Mouse (Mus musculus): ENCODE data around the gene Ncoa4. TPM values are rescaled to one million over a fixed set of nuclear protein-coding genes. Genes with fewer than 3 reads are reported as not detected.

Ncoa4 gene
- polyA plus RNA-seq, 1 experiment from 2014 or later, result 103 TPM

GRCm38 (mm10) chr14:32144734-32145133 is 14.9 kb upstream of the Ncoa4 start:
- Histone ChIP-seq H3K4me3 (no peak overlapping the region), H3K27ac (replicated peaks) (no peak overlapping the region), H3K4me1 (replicated peaks) (no peaks in the 10 kb centered on the region), H3K36me3 (no peaks in the 10 kb centered on the region), H3K9me3 (no peaks in the 10 kb centered on the region), H3K9ac (no peak overlapping the region), H3K27me3 (no peaks in the 10 kb centered on the region), H3K4me2 (no peak overlapping the region)
- no peak for ATAC-seq (ENCODE audit: low FRiP score, low read depth)

DNA sequence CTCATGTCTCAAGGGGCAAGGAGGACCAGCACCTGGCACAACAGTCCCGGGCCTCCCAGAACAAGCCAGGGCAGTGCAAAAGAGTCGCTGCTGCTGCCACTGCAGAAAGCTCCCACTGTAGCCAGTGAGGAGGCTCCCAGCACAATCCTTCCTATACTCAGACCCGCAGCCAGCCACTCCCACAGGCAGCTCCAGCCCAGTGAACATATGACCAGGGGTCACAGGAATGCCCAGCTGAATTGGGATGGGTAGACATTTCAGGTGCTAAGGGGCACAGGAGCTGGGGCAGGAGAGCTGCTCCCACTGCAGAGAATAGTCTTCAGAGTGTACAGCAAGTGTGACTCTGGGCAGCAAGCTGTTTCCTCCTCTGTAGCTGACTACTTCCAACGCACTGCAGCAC is 14.3 kb upstream of the Ncoa4 start:
- no peak overlapping the region for H3K27ac ChIP-seq (replicated peaks)
- no peaks in the 10 kb centered on the region for H3K4me1 ChIP-seq (replicated peaks)
- no peak overlapping the region for H3K4me2 ChIP-seq
- ATAC-seq (ENCODE audit: low FRiP score, low read depth), result no peak
- H3K9ac ChIP-seq, result no peak overlapping the region
- H3K27me3 ChIP-seq, result no peaks in the 10 kb centered on the region
- no peak overlapping the region for H3K4me3 ChIP-seq
- H3K36me3 ChIP-seq, result no peaks in the 10 kb centered on the region
- 74% methylated on average over 4 of the region's 4 CpGs for WGBS
- H3K9me3 ChIP-seq, result no peaks in the 10 kb centered on the region

GRCm38 (mm10) chr14:32145809-32146511 is 13.7 kb upstream of the Ncoa4 start:
- Histone ChIP-seq H3K36me3 (no peaks in the 10 kb centered on the region), H3K27ac (replicated peaks) (no peak overlapping the region), H3K27me3 (no peaks in the 10 kb centered on the region), H3K4me3 (no peak overlapping the region), H3K9ac (no peak overlapping the region), H3K4me1 (replicated peaks) (no peaks in the 10 kb centered on the region), H3K4me2 (no peak overlapping the region), H3K9me3 (no peaks in the 10 kb centered on the region)
- WGBS, result 92% methylated on average over 7 of the region's 7 CpGs
- no peak for ATAC-seq (ENCODE audit: low FRiP score, low read depth)

GRCm38 (mm10) chr14:32146578-32146977 is 13.1 kb upstream of the Ncoa4 start:
- Histone ChIP-seq H3K4me2 (no peak overlapping the region), H3K9me3 (no peaks in the 10 kb centered on the region), H3K36me3 (no peaks in the 10 kb centered on the region), H3K9ac (no peak overlapping the region), H3K27me3 (no peaks in the 10 kb centered on the region), H3K4me3 (no peak overlapping the region), H3K27ac (replicated peaks) (no peak overlapping the region), H3K4me1 (replicated peaks) (no peaks in the 10 kb centered on the region)
- ATAC-seq (ENCODE audit: low FRiP score, low read depth), result no peak
- WGBS, result 71% methylated on average over 2 of the region's 2 CpGs

DNA sequence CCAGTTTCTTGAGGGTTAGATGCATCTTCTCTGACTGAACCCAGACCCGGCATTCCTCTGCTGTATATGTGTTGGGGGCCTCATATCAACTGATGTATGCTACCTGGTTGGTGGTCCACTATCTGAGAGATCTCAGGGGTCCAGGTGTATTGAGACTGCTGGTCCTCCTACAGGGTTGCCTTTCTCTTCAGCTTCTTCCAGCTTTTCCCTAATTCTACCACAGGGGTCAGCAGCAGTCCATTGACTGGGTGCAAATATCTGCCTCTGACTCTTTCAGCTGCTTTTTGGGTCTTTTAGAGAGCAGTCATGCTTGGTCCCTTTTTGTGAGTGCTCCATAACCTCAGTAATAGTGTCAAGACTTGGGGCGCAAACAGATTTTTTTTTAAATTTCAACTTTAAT is 8.8 kb upstream of the Ncoa4 start:
- whole genome bisulfite sequencing, result 93% methylated on average over 2 of the region's 2 CpGs
- no peaks in the 10 kb centered on the region for H3K27me3 ChIP-seq
- no peaks in the 10 kb centered on the region for H3K9me3 ChIP-seq
- H3K9ac ChIP-seq, result no peak overlapping the region
- no peak overlapping the region for H3K27ac ChIP-seq (replicated peaks)
- no peak overlapping the region for H3K4me3 ChIP-seq
- no peaks in the 10 kb centered on the region for H3K4me1 ChIP-seq (replicated peaks)
- no peak for ATAC-seq (ENCODE audit: low FRiP score, low read depth)
- H3K4me2 ChIP-seq, result no peak overlapping the region
- H3K36me3 ChIP-seq, result no peaks in the 10 kb centered on the region

GRCm38 (mm10) chr14:32152243-32152965 is 7.3 kb upstream of the Ncoa4 start:
- WGBS, result 93% methylated on average over 18 of the region's 18 CpGs
- no peaks in the 10 kb centered on the region for H3K9me3 ChIP-seq
- H3K27ac ChIP-seq (replicated peaks), result no peak overlapping the region
- no peak overlapping the region for H3K4me3 ChIP-seq
- no peaks in the 10 kb centered on the region for H3K27me3 ChIP-seq
- H3K9ac ChIP-seq, result no peak overlapping the region
- ATAC-seq (ENCODE audit: low FRiP score, low read depth), result no peak
- no peaks in the 10 kb centered on the region for H3K36me3 ChIP-seq
- no peak overlapping the region for H3K4me2 ChIP-seq
- H3K4me1 ChIP-seq (replicated peaks), result no peaks in the 10 kb centered on the region

DNA sequence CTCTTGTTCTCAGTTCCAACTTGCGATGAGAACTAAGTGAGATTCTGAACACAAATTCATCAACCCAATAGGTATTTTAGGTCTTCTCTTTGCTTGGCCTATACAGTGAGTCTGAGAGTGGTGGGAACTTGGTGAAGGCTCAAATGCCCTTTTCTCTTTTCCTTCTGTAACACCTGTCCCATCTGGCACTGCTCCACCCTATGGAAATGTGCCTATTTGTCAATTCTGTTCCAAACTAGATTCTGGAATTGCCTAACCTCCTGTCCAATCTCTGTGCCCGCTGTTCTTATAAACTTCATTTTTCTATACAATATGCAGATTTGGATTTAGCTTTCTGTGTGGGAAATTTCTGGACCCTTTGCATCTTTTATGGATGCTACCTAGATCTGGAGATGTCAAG is 6.5 kb upstream of the Ncoa4 start:
- Histone ChIP-seq H3K27ac (replicated peaks) (no peak overlapping the region), H3K4me2 (no peak overlapping the region), H3K4me1 (replicated peaks) (no peaks in the 10 kb centered on the region), H3K9ac (no peak overlapping the region), H3K9me3 (no peaks in the 10 kb centered on the region), H3K36me3 (no peaks in the 10 kb centered on the region), H3K27me3 (no peaks in the 10 kb centered on the region), H3K4me3 (no peak overlapping the region)
- 93% methylated on average over 2 of the region's 2 CpGs for WGBS
- ATAC-seq (ENCODE audit: low FRiP score, low read depth), result no peak

- no peak overlapping the region for H3K27ac ChIP-seq (replicated peaks)
- H3K36me3 ChIP-seq, result no peaks in the 10 kb centered on the region
- no peak overlapping the region for H3K4me2 ChIP-seq
- no peaks in the 10 kb centered on the region for H3K9me3 ChIP-seq
- no peaks in the 10 kb centered on the region for H3K27me3 ChIP-seq
- H3K9ac ChIP-seq, result no peak overlapping the region
- no peak overlapping the region for H3K4me3 ChIP-seq
- WGBS, result 92% methylated on average over 6 of the region's 6 CpGs
- H3K4me1 ChIP-seq (replicated peaks), result peaks cover 8% of the 10 kb centered on the region
- ATAC-seq (ENCODE audit: low FRiP score, low read depth), result no peak
Measured at GRCm38 (mm10) chr14:32154758-32155157, 4.9 kb upstream of the Ncoa4 start.

- H3K9me3 ChIP-seq, result no peaks in the 10 kb centered on the region
- H3K9ac ChIP-seq, result peak overlapping the region; percentile 87
- WGBS, result 40% methylated on average over 4 of the region's 4 CpGs
- no peaks in the 10 kb centered on the region for H3K27me3 ChIP-seq
- H3K27ac ChIP-seq (replicated peaks), result peak overlapping the region; percentile 85
- H3K36me3 ChIP-seq, result no peaks in the 10 kb centered on the region
- peak overlapping the region; percentile 79 for H3K4me2 ChIP-seq
- peaks cover 22% of the 10 kb centered on the region for H3K4me1 ChIP-seq (replicated peaks)
- H3K4me3 ChIP-seq, result peak overlapping the region; percentile 78
- ATAC-seq (ENCODE audit: low FRiP score, low read depth), result peak; percentile 39
Measured at GRCm38 (mm10) chr14:32159150-32159670, 455 bp upstream of the Ncoa4 start.

DNA sequence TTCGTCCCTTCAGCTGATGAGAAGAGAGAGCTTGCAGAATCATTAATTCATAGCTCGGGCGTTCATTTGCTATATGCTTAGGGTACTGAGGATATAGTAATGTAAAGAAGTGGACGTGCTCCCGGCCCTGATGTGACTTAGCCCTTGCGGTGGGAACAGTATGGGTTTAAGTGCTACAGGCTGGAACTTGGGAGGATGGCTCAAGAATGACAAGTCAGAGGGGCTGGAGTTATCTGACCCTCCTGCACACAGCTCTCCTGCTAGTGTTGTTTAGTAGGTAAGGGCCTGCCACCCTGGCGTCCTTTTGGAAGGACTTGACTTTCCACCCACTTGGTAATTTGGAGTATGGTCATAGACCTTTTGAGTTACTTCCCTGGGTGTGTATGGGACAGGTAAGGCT is 898 bp downstream of the Ncoa4 start:
- H3K9me3 ChIP-seq, result no peaks in the 10 kb centered on the region
- no peak for ATAC-seq (ENCODE audit: low FRiP score, low read depth)
- H3K27ac ChIP-seq (replicated peaks), result peak overlapping the region; percentile 85
- peak overlapping the region; percentile 87 for H3K9ac ChIP-seq
- no peaks in the 10 kb centered on the region for H3K27me3 ChIP-seq
- H3K4me2 ChIP-seq, result peak overlapping the region; percentile 79
- H3K4me3 ChIP-seq, result peak overlapping the region; percentile 78
- 44% methylated on average over 7 of the region's 7 CpGs for WGBS
- peaks cover 32% of the 10 kb centered on the region for H3K4me1 ChIP-seq (replicated peaks)
- H3K36me3 ChIP-seq, result no peaks in the 10 kb centered on the region

DNA sequence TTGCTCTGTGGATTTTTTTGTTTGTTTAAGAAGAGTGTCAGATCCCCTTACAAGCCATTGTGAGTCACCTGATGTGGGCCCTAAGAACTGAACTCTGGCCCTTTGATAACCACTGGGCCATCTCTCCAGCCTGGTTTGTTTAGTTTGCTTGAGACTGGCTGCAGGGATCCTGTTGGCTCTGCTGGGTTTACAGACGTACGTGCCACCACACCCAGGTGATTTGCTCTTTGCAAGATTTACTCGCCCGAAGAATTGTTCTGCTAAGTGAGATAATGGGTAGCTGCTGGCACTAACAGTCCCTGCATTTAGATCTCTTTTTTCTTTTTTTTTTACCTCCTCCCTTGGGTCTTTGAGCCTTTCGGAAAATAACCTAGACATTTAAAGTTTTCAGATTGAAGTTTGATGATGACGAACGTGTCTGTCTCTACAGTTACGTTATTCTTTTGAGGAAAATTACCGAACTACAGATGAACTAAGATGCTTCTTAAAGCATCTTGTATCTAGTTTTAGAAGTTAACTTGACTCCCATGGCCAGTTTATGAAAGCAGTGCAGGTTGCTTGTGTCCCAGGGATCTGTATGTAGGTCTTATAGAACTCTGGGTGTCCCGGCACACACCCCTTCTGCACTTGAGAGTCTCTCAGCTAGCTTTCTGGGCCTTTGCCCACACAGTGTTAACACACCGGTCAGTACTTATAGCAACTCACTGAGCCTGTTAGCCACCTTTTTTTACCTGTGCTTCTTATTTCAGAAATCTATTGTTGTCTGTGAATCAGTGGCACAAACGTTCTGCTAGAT is 1.6 kb downstream of the Ncoa4 start:
- Histone ChIP-seq H3K36me3 (no peaks in the 10 kb centered on the region), H3K9me3 (no peaks in the 10 kb centered on the region), H3K4me3 (peak overlapping the region; percentile 78; the same call in 1 of the 2 replicates), H3K9ac (peak overlapping the region; percentile 87; the same call in 1 of the 2 replicates), H3K4me2 (peak overlapping the region; percentile 79), H3K27ac (replicated peaks) (no peak overlapping the region), H3K4me1 (replicated peaks) (peaks cover 37% of the 10 kb centered on the region), H3K27me3 (no peaks in the 10 kb centered on the region)
- no peak for ATAC-seq (ENCODE audit: low FRiP score, low read depth)
- WGBS, result 90% methylated on average over 12 of the region's 12 CpGs

GRCm38 (mm10) chr14:32162231-32162630 is 2.6 kb downstream of the Ncoa4 start:
- H3K9ac ChIP-seq, result no peak overlapping the region
- no peaks in the 10 kb centered on the region for H3K27me3 ChIP-seq
- H3K36me3 ChIP-seq, result no peaks in the 10 kb centered on the region
- H3K9me3 ChIP-seq, result no peaks in the 10 kb centered on the region
- ATAC-seq (ENCODE audit: low FRiP score, low read depth), result no peak
- peaks cover 37% of the 10 kb centered on the region for H3K4me1 ChIP-seq (replicated peaks)
- no peak overlapping the region for H3K4me3 ChIP-seq
- no peak overlapping the region for H3K27ac ChIP-seq (replicated peaks)
- WGBS, result 94% methylated on average over 5 of the region's 5 CpGs
- no peak overlapping the region for H3K4me2 ChIP-seq
